Mouse (Mus musculus): ENCODE measurements around the gene Dpagt1.
"Not testable (repeated sequence)": the region's sequence is repeated elsewhere in the genome, so short reads cannot be mapped to it uniquely, and the experiment has no call there.

Dpagt1 gene

GRCm38 (mm10) chr9:44318826-44319095 lies 7.1 kb upstream of the Dpagt1 start:
- peak; percentile 65 for DNase-seq

- DNase-seq, result no peak
These were observed 6.5 kb upstream of the Dpagt1 start for GRCm38 (mm10) chr9:44319105-44319886.

GRCm38 (mm10) chr9:44319887-44320798 lies 5.7 kb upstream of the Dpagt1 start, which contains the start of gene C2cd2l:
Gene C2cd2l (minus strand): TSS chr9:44320285.
- DNase-seq, result peak; percentile 96

- DNase-seq, result no peak
These were observed 5.1 kb upstream of the Dpagt1 start for GRCm38 (mm10) chr9:44320799-44321133.

- not testable (repeated sequence) for DNase-seq
These were observed 2.2 kb upstream of the Dpagt1 start for GRCm38 (mm10) chr9:44323656-44324055.

GRCm38 (mm10) chr9:44324147-44324546 lies 1.7 kb upstream of the Dpagt1 start:
- DNase-seq, result no peak

GRCm38 (mm10) chr9:44325032-44325767 lies 619 bp upstream of the Dpagt1 start:
- DNase-seq, result not testable (repeated sequence)

GRCm38 (mm10) chr9:44326371-44327063 lies 698 bp downstream of the Dpagt1 start:
- peak; percentile 92 for DNase-seq

GRCm38 (mm10) chr9:44327064-44327711 lies 1.4 kb downstream of the Dpagt1 start:
- DNase-seq, result peak; percentile 59

GRCm38 (mm10) chr9:44327926-44328325 lies 2.1 kb downstream of the Dpagt1 start:
- DNase-seq, result no peak

GRCm38 (mm10) chr9:44330736-44331135 lies 4.9 kb downstream of the Dpagt1 start:
- DNase-seq, result no peak

GRCm38 (mm10) chr9:44332918-44333638 lies 7.3 kb downstream of the Dpagt1 start:
- DNase-seq, result no peak

- peak; percentile 99 for DNase-seq
These were observed 8.8 kb downstream of the Dpagt1 start, which contains the start of gene H2afx for GRCm38 (mm10) chr9:44334396-44335330. Gene H2afx (plus strand): TSS chr9:44334694.

GRCm38 (mm10) chr9:44335331-44336092 lies 9.7 kb downstream of the Dpagt1 start:
- peak; percentile 34 for DNase-seq

- no peak for DNase-seq
These were observed 10.2 kb downstream of the Dpagt1 start for GRCm38 (mm10) chr9:44336093-44336406.

- not testable (repeated sequence) for DNase-seq
These were observed 10.7 kb downstream of the Dpagt1 start for GRCm38 (mm10) chr9:44336513-44336912.

GRCm38 (mm10) chr9:44336964-44337363 lies 11.1 kb downstream of the Dpagt1 start:
- DNase-seq, result no peak

- DNase-seq, result no peak
These were observed 11.8 kb downstream of the Dpagt1 start for GRCm38 (mm10) chr9:44337436-44338169.

GRCm38 (mm10) chr9:44338574-44338973 lies 12.8 kb downstream of the Dpagt1 start:
- no peak for DNase-seq
